Mouse (Mus musculus): ENCODE measurements around the gene Cd86. TPM values are rescaled to one million over a fixed set of nuclear protein-coding genes. Genes with fewer than 3 reads are reported as not detected.
A peak's percentile ranks its signal among the peaks of the same experiment; 100 is the strongest.

Cd86 gene
- 1.5 and 1.7 TPM in 2 replicates for polyA plus RNA-seq (2015; fragmentation: Nextera tagmentation; extraction: Ambion mirVana)

DNA sequence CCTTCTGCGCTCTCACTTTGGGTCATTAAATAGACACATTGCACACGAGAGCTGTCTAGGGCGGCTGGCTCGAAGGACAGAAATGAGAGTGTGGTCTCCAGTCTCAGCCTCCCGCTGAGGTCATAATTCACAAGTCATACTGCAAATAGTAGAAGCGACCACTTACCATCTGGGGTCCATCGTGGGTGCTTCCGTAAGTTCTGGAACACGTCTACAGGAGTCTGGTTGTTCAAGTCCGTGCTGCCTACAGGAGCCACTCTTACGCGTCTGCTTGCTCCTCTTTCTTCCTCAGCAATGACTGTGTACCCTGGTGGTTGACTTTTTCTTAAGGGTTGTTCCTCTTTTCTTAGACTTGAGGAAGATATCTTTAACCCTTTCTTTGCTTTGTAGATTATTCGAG, at the start of gene Cd86:
Gene Cd86 (minus strand): TSS at position 300 of the 400 bp plus-strand sequence.
- H3K9me3 ChIP-seq (replicated peaks; ENCODE audit: control insufficient read depth, low read length), result no peaks in the 10 kb centered on the region
- no peak for ATAC-seq (replicated peaks; ENCODE audit: extremely low read depth, insufficient read depth, low FRiP score)
- H3K4me3 ChIP-seq (ENCODE audit: low read length), result no peak within 1 kb of the TSS
- WGBS, result 74% methylated on average over 13 of the region's 13 CpGs
- no peak within 1 kb of the TSS for H3K9ac ChIP-seq (ENCODE audit: low read length)
- no peaks in the 10 kb centered on the region for H3K36me3 ChIP-seq (ENCODE audit: control insufficient read depth, insufficient read depth)
- H3K4me2 ChIP-seq (ENCODE audit: low read depth, low read length), result no peak within 1 kb of the TSS
- H3K27ac ChIP-seq (ENCODE audit: low read length), result no peak within 1 kb of the TSS
- H3K4me1 ChIP-seq (ENCODE audit: control insufficient read depth, insufficient read depth, low read length), result no peaks in the 10 kb centered on the region
- no peaks in the 10 kb centered on the region for H3K27me3 ChIP-seq (ENCODE audit: control insufficient read depth, insufficient read depth, low read length)

DNA sequence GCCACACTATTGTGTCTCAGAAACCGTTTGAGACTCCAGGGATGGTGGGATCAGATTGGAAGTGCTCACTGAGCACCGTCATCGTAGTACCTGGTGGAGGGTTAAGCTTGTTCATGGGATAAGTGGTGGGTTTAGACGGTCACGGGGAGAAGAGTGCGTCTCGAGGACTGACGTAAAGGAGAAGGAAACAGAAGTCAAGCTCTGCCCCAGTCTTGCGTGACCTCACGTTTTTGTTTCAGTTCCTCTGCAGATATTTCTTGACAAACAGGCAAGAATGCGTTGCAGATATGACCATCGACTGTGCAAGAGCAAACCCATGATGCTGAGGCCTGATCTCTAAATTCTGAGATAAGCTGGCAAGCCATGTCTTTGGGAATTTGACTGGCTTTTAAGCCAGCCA, 45.9 kb upstream of the Cd86 start:
- no peak overlapping the region for H3K27ac ChIP-seq (ENCODE audit: low read length)
- no peaks in the 10 kb centered on the region for H3K4me1 ChIP-seq (ENCODE audit: control insufficient read depth, insufficient read depth, low read length)
- no peaks in the 10 kb centered on the region for H3K9me3 ChIP-seq (replicated peaks; ENCODE audit: control insufficient read depth, low read length)
- H3K4me3 ChIP-seq (ENCODE audit: low read length), result no peak overlapping the region
- H3K9ac ChIP-seq (ENCODE audit: low read length), result no peak overlapping the region
- ATAC-seq (replicated peaks; ENCODE audit: extremely low read depth, insufficient read depth, low FRiP score), result no peak
- H3K27me3 ChIP-seq (ENCODE audit: control insufficient read depth, insufficient read depth, low read length), result no peaks in the 10 kb centered on the region
- no peak overlapping the region for H3K4me2 ChIP-seq (ENCODE audit: low read depth, low read length)
- no peaks in the 10 kb centered on the region for H3K36me3 ChIP-seq (ENCODE audit: control insufficient read depth, insufficient read depth)
- 67% methylated on average over 12 of the region's 12 CpGs for WGBS

DNA sequence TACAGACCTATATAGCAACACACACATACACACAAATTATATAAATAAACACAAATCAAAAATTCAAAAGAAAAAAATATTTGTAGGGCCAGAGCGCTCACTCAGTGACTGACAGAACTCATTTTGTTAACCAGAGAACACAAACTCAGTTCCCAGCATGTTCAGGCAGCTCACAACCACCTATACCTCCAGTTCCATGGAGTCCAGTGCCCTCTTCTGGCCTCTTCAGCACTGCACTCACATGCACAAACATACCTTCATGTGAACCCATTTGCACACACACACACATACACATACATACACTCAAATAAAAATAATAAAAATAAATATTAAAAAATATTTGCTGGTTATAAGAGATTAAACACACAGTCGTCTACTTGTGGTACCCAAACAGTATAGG, 44.9 kb upstream of the Cd86 start:
- Histone ChIP-seq H3K4me2 (ENCODE audit: low read depth, low read length) (no peak overlapping the region), H3K4me3 (ENCODE audit: low read length) (no peak overlapping the region), H3K27me3 (ENCODE audit: control insufficient read depth, insufficient read depth, low read length) (no peaks in the 10 kb centered on the region), H3K27ac (ENCODE audit: low read length) (no peak overlapping the region), H3K9me3 (replicated peaks; ENCODE audit: control insufficient read depth, low read length) (no peaks in the 10 kb centered on the region), H3K4me1 (ENCODE audit: control insufficient read depth, insufficient read depth, low read length) (no peaks in the 10 kb centered on the region), H3K36me3 (ENCODE audit: control insufficient read depth, insufficient read depth) (no peaks in the 10 kb centered on the region), H3K9ac (ENCODE audit: low read length) (no peak overlapping the region)
- no peak for ATAC-seq (replicated peaks; ENCODE audit: extremely low read depth, insufficient read depth, low FRiP score)
- 90% methylated on average over 2 of the region's 2 CpGs for WGBS

DNA sequence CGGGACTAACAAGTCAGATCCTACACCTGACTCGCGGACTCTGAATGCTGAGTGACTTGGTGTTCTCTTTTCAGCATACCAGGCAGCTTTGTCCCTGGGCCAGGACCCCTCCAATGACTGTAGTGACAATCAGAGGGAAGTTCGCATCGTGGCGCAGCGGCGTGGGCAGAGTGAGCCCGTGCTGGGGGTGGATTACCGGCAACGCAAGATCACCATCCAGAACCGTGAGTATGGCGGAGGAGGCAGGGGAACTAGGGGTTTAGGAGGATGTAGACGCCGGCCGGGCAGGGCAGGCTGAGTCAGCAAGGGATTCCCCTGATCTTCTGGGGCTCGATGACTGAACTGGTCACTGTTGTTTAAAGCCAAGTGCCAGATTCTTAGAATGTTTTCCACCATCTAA, 43.5 kb upstream of the Cd86 start:
- H3K4me1 ChIP-seq (ENCODE audit: control insufficient read depth, insufficient read depth, low read length), result no peaks in the 10 kb centered on the region
- H3K4me3 ChIP-seq (ENCODE audit: low read length), result no peak overlapping the region
- H3K9ac ChIP-seq (ENCODE audit: low read length), result no peak overlapping the region
- no peak for ATAC-seq (replicated peaks; ENCODE audit: extremely low read depth, insufficient read depth, low FRiP score)
- H3K27me3 ChIP-seq (ENCODE audit: control insufficient read depth, insufficient read depth, low read length), result no peaks in the 10 kb centered on the region
- no peaks in the 10 kb centered on the region for H3K36me3 ChIP-seq (ENCODE audit: control insufficient read depth, insufficient read depth)
- H3K27ac ChIP-seq (ENCODE audit: low read length), result no peak overlapping the region
- no peak overlapping the region for H3K4me2 ChIP-seq (ENCODE audit: low read depth, low read length)
- no peaks in the 10 kb centered on the region for H3K9me3 ChIP-seq (replicated peaks; ENCODE audit: control insufficient read depth, low read length)
- 88% methylated on average over 17 of the region's 17 CpGs for WGBS

DNA sequence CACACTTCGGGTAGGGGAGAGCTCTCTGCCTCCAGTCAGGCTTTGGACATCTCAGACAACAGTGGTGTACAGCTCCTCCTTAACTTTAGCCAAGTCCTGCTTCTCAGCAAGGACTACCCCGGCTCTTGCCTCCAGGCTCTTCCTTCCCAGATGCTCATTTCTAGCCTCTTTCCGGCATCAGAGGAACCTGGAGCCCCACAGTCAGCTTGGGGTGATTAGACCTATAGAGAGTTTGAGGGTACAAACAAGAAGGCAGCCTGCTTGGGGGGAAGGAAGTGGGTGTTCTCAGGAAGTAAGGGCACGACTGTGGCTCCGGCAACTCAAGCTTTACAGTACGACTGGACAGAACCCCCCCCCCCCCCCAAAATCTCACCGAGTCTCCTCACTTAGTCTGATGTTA, 42.9 kb upstream of the Cd86 start:
- Histone ChIP-seq H3K4me3 (ENCODE audit: low read length) (no peak overlapping the region), H3K27me3 (ENCODE audit: control insufficient read depth, insufficient read depth, low read length) (no peaks in the 10 kb centered on the region), H3K4me1 (ENCODE audit: control insufficient read depth, insufficient read depth, low read length) (no peaks in the 10 kb centered on the region), H3K36me3 (ENCODE audit: control insufficient read depth, insufficient read depth) (no peaks in the 10 kb centered on the region), H3K4me2 (ENCODE audit: low read depth, low read length) (no peak overlapping the region), H3K9me3 (replicated peaks; ENCODE audit: control insufficient read depth, low read length) (no peaks in the 10 kb centered on the region), H3K9ac (ENCODE audit: low read length) (no peak overlapping the region), H3K27ac (ENCODE audit: low read length) (no peak overlapping the region)
- 61% methylated on average over 7 of the region's 7 CpGs for WGBS
- no peak for ATAC-seq (replicated peaks; ENCODE audit: extremely low read depth, insufficient read depth, low FRiP score)

DNA sequence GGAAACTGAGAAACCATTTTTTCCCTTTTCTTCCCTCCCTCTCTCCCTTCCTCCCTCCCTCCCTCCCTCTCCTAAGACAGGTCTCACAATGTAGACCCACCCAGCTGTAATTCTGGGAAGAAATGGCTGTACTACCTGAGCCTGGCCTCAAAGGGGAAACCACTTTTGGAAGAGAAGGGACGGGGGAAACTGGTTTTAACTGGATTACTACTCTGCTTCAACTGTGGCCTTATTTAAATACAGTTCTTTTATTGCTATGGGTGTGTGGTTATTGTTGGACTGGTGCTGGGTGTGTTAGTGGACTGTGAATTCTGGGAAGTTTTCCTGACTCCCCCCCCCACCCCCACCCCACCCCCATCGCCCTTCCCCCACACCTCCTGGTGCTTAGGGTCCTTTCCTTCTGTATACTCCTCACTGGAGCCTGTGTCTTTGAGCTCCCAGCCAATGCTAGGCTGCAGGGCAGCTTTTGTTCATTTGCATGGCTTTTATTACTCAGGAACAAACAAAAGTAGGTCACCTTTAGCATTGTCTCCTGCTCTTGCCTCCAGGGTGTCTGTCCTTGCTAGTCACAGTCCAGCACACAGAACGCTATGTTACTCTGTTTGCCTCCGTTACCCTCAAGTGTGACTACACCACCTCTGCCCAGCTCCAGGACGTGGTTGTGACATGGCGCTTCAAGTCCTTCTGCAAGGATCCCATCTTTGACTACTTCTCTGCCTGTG, 42.0 kb upstream of the Cd86 start:
- no peaks in the 10 kb centered on the region for H3K9me3 ChIP-seq (replicated peaks; ENCODE audit: control insufficient read depth, low read length)
- no peaks in the 10 kb centered on the region for H3K27me3 ChIP-seq (ENCODE audit: control insufficient read depth, insufficient read depth, low read length)
- no peak for ATAC-seq (replicated peaks; ENCODE audit: extremely low read depth, insufficient read depth, low FRiP score)
- no peak overlapping the region for H3K4me2 ChIP-seq (ENCODE audit: low read depth, low read length)
- H3K36me3 ChIP-seq (ENCODE audit: control insufficient read depth, insufficient read depth), result no peaks in the 10 kb centered on the region
- WGBS, result 69% methylated on average over 6 of the region's 6 CpGs
- H3K4me1 ChIP-seq (ENCODE audit: control insufficient read depth, insufficient read depth, low read length), result no peaks in the 10 kb centered on the region
- H3K4me3 ChIP-seq (ENCODE audit: low read length), result no peak overlapping the region
- H3K9ac ChIP-seq (ENCODE audit: low read length), result no peak overlapping the region
- no peak overlapping the region for H3K27ac ChIP-seq (ENCODE audit: low read length)

DNA sequence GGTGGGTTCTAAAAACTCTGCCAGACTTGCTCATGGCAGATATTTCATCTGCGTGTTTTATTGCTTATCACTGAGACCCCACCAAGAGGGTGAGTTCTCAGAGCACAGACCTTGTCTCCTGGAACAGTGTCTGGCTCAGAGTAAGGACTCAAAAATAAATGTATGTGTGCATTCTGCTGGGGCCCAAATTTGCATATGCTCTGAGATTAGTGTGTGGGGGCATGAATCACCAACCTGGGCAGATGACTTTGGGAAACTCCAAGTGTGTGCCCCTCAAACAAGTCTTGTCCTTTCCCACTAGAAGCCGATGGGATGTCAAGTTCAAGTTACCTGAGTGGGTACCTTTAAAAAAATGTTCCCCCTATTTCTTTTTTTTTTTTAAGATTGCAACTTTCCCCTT, 34.6 kb upstream of the Cd86 start:
- no peaks in the 10 kb centered on the region for H3K4me1 ChIP-seq (ENCODE audit: control insufficient read depth, insufficient read depth, low read length)
- 89% methylated on average over 2 of the region's 2 CpGs for WGBS
- H3K36me3 ChIP-seq (ENCODE audit: control insufficient read depth, insufficient read depth), result no peaks in the 10 kb centered on the region
- H3K4me3 ChIP-seq (ENCODE audit: low read length), result no peak overlapping the region
- peaks cover under 1% of the 10 kb centered on the region for H3K27me3 ChIP-seq (ENCODE audit: control insufficient read depth, insufficient read depth, low read length)
- no peak overlapping the region for H3K4me2 ChIP-seq (ENCODE audit: low read depth, low read length)
- no peak overlapping the region for H3K27ac ChIP-seq (ENCODE audit: low read length)
- no peak for ATAC-seq (replicated peaks; ENCODE audit: extremely low read depth, insufficient read depth, low FRiP score)
- H3K9me3 ChIP-seq (replicated peaks; ENCODE audit: control insufficient read depth, low read length), result no peaks in the 10 kb centered on the region; the same call in 1 of the 2 replicates
- H3K9ac ChIP-seq (ENCODE audit: low read length), result no peak overlapping the region

DNA sequence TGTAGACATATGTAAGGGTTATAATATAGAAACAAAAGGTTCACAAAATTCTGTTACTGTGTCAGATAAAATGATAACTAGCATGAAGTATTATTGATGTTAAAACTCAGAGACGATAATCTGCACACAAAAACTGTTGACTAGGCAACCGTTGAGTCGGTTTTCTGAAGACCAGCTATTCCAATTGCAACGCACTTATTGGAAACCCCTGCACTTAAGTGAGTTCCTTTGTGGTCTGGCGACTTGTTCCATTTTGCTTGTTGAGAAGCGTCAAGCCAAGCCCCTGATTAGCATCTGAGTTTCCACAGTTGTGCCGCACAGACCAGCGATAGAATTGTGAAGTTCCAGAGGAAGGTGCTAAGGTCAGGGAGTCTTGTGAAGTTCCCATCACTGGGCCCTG, 31.4 kb upstream of the Cd86 start:
- no peak for ATAC-seq (replicated peaks; ENCODE audit: extremely low read depth, insufficient read depth, low FRiP score)
- Histone ChIP-seq H3K36me3 (ENCODE audit: control insufficient read depth, insufficient read depth) (no peaks in the 10 kb centered on the region), H3K27me3 (ENCODE audit: control insufficient read depth, insufficient read depth, low read length) (peaks cover 22% of the 10 kb centered on the region), H3K4me3 (ENCODE audit: low read length) (no peak overlapping the region), H3K9ac (ENCODE audit: low read length) (no peak overlapping the region), H3K4me2 (ENCODE audit: low read depth, low read length) (no peak overlapping the region), H3K4me1 (ENCODE audit: control insufficient read depth, insufficient read depth, low read length) (no peaks in the 10 kb centered on the region), H3K27ac (ENCODE audit: low read length) (no peak overlapping the region), H3K9me3 (replicated peaks; ENCODE audit: control insufficient read depth, low read length) (no peaks in the 10 kb centered on the region; the same call in 1 of the 2 replicates)
- 73% methylated on average over 8 of the region's 8 CpGs for WGBS

DNA sequence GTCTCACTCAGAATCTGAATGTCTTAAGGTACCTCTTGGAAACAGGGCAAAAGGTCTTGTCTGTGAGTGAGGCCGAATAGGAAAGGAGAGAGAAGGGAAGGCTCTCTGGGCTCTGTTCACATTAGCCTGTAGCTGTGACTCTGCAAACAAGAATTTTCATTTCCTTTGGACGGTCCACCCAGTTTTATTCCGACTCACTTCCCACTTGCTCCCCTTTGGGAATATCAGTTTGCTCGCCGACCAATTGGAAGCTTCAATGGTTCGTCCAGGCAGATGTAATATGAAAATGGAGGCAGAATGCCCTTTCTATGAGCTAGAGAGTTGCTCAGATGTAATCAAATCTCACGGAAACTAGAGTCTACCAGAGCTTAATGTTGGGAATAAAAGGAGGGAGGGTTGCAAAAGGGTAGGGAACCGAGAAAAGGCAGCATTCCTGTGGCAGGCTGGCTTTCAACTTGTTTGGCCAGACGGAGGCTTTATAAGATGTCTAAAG, 29.0 kb upstream of the Cd86 start:
- no peak for ATAC-seq (replicated peaks; ENCODE audit: extremely low read depth, insufficient read depth, low FRiP score)
- no peak overlapping the region for H3K9ac ChIP-seq (ENCODE audit: low read length)
- peak overlapping the region; percentile 55; the same call in 1 of the 2 replicates for H3K4me3 ChIP-seq (ENCODE audit: low read length)
- peaks cover 23% of the 10 kb centered on the region for H3K27me3 ChIP-seq (ENCODE audit: control insufficient read depth, insufficient read depth, low read length)
- 65% methylated on average over 9 of the region's 9 CpGs for WGBS
- no peaks in the 10 kb centered on the region for H3K36me3 ChIP-seq (ENCODE audit: control insufficient read depth, insufficient read depth)
- no peak overlapping the region for H3K27ac ChIP-seq (ENCODE audit: low read length)
- H3K9me3 ChIP-seq (replicated peaks; ENCODE audit: control insufficient read depth, low read length), result no peaks in the 10 kb centered on the region; the same call in 1 of the 2 replicates
- H3K4me2 ChIP-seq (ENCODE audit: low read depth, low read length), result no peak overlapping the region
- H3K4me1 ChIP-seq (ENCODE audit: control insufficient read depth, insufficient read depth, low read length), result no peaks in the 10 kb centered on the region
